Mouse (Mus musculus) cerebellum, adult 2 months (tissue): ENCODE results near the gene Cs.

ENCODE experiments used
- CTCF ChIP-seq: fragments of 200-500 bp; IDR thresholded peaks from 2 replicates; pipeline ENCODE4 v1.5.1; 2011; ENCODE audit warnings: low read depth, mild to moderate bottlenecking, control low read depth, low read length, moderate library complexity, borderline replicate concordance; ENCODE audit not compliant: insufficient read depth
- POLR2A ChIP-seq: fragments of 200-500 bp; IDR thresholded peaks from 2 replicates; pipeline ENCODE4 v1.6.1; 2011; ENCODE audit warnings: low read length, control low read depth, borderline replicate concordance; ENCODE audit not compliant: insufficient read depth

DNA sequence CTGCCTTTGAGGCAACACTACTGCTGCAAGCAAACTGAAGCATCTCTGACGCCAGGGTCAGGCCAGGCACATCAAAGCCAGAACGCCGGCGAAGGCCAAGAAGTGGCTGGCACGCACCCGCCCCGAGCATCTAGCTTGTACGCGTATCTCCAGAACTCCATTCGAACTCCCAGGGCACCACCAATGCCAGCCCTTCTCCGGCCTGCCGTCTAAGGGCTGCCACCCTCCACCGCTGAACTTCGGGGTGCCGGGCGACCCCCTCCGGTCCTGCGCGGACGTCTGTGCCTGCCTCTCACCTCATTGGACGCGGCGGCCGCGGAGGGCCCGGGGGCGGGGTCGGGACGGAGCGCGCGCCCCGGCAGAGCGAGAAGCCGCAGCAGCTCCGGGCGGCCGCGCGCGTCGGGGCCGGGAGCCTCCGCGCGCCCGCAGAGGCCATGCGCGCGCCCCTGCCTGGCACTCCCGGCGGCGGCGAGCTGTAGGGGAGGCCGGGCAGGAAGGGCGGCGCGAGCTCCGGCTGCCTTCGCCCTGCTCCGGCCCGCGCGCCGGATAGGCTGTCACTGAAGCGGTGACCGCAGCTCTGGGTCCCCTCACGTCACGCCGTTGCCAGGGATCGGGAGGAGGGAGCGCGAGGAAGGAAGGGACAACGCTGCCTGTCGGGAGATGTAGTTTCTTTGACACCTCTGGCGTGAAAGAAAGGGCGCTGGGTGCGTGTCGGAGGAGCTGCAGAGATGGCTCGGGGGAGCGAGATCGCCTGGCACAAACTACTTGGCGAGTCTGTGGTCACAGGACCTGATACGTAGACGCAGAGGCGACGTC is 31.1 kb downstream of the Cs start, which contains the start of gene Coq10a:
- no peak for TF ChIP-seq CTCF
- peak; percentile 96 for TF ChIP-seq POLR2A
